Mouse (Mus musculus): ENCODE data around the gene Gm20425. TPM values are rescaled to one million over a fixed set of nuclear protein-coding genes. Genes with fewer than 3 reads are reported as not detected.

Gene Gm20425
- polyA plus RNA-seq, 1 experiment from 2014 or later = 3.3 TPM

DNA sequence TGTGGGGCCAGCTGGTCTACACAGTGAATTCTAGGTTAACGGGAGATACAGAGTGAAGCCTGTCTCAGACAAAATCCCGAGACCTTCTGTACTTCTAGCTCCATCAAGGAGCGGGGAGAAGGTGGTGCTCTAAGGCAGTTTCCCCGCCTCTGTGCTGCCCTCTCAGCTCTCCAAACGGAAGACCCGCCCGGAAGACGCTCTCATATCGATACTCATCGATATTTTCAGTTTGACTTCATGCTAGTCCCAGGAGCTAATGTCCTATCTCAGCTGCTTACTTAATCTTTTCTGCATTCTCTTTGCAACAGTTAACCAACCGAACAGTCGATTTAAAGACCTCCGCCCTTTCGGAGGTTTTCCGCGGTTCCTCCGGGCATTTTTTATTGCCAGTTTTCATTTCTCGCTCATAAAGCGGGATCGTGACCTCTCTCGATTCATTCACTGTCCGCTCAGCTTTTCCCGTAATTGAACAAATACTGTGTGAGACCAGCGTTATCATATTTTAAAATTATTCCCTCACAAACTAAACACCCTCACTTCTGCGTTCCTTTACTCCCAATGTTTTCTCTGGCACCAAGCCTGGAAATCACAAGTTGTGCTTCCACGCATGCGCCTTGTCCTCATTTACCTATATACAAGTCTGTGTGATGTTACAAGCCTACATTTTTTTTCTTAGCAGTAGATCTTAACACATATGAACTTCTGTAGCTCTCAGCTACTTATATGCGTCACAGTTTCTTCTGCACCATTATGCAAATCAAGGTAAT, 17.3 kb downstream of the Gm20425 start:
- ATAC-seq (ENCODE audit: low FRiP score) = no peak
- Histone ChIP-seq H3K27me3 (no peaks in the 10 kb centered on the region), H3K4me1 (no peaks in the 10 kb centered on the region; the same call in 1 of the 2 replicates), H3K27ac (no peak overlapping the region), H3K36me3 (replicated peaks) (no peaks in the 10 kb centered on the region), H3K9ac (no peak overlapping the region), H3K4me3 (replicated peaks) (no peak overlapping the region), H3K9me3 (no peaks in the 10 kb centered on the region), H3K4me2 (no peak overlapping the region)
- WGBS = 84% methylated on average over 28 of the region's 28 CpGs

DNA sequence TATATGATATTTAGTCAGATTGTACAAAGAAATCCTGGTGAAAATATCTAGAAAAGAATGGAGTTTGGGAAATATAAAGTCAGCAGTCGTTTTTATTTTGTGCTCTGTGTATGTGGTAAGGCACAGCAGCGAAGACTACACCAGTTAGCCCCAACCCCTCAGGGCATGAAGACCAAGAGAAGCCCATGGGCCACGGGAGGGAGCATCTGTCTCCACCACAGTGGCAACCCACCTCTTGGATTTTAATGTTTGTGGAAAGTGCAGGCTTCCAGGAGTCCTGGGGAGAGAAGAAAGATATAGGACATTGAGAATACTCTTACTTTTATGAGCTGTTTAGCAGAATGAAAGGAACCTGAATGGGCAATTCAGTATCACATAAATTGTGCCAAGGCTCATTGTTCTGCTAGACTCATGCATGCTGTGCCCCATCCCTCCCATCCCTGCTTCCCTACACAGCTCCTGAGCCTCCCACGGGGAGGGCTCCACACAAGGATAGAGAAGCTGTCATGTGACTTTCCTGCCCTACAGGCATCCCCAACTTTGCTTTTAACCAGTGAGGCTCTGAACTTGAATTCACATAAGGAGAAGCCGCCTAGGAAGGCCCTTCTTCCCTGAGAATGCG, 21.2 kb downstream of the Gm20425 start:
- no peak for ATAC-seq (ENCODE audit: low FRiP score)
- 50% methylated on average over 6 of the region's 6 CpGs for WGBS
- Histone ChIP-seq H3K36me3 (replicated peaks) (no peaks in the 10 kb centered on the region), H3K4me3 (replicated peaks) (no peak overlapping the region), H3K9ac (no peak overlapping the region), H3K4me1 (no peaks in the 10 kb centered on the region; the same call in 1 of the 2 replicates), H3K4me2 (no peak overlapping the region), H3K27ac (no peak overlapping the region), H3K9me3 (no peaks in the 10 kb centered on the region), H3K27me3 (no peaks in the 10 kb centered on the region)

DNA sequence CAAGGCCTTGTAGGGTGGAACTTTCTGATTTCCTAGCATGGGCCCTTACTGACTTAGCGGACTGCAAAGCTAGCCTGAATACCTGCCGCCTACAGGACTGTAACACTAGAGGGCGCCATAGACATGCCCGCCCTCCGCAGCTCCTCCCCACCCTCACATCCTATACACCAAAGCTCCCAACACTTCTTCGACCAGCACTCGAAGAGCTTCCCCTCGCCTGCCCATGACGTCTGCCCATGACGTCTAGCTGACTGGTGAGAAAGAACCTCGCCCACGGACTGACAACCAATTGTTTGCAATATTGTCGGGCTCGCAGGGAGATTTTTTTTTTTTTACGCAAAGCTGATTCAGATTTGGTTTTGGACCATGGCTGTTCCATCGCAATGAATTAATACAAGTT, 22.3 kb downstream of the Gm20425 start:
- H3K27me3 ChIP-seq = no peaks in the 10 kb centered on the region
- H3K4me3 ChIP-seq (replicated peaks) = peak overlapping the region; percentile 19; the same call in 1 of the 2 replicates
- H3K4me1 ChIP-seq = no peaks in the 10 kb centered on the region; the same call in 1 of the 2 replicates
- H3K4me2 ChIP-seq = peak overlapping the region; percentile 47
- H3K27ac ChIP-seq = no peak overlapping the region
- ATAC-seq (ENCODE audit: low FRiP score) = peak; percentile 82
- WGBS = 8% methylated on average over 16 of the region's 16 CpGs
- no peaks in the 10 kb centered on the region for H3K36me3 ChIP-seq (replicated peaks)
- no peak overlapping the region for H3K9ac ChIP-seq
- no peaks in the 10 kb centered on the region for H3K9me3 ChIP-seq

DNA sequence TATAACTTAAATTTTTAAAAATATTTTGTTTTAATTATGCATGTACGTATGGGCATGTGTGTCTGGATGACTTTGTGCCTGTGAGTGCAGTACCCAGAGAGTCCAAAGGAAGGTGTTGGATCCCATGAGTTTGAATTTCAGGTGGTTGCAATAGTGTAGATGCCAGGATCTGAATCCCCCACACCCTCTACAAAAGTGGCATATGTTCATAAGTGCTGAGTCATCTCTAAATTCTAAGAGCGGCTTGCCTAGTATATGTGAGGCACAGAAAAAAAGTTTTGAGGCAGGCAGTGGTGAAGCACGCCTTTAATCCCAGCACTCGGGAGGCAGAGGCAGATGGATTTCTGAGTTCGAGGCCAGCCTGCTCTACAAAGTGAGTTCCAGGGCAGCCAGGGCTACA, 24.3 kb downstream of the Gm20425 start:
- H3K4me2 ChIP-seq = no peak overlapping the region
- H3K27ac ChIP-seq = no peak overlapping the region
- 90% methylated on average over 5 of the region's 5 CpGs for WGBS
- peaks cover 5% of the 10 kb centered on the region for H3K4me1 ChIP-seq
- ATAC-seq (ENCODE audit: low FRiP score) = no peak
- H3K36me3 ChIP-seq (replicated peaks) = no peaks in the 10 kb centered on the region
- no peaks in the 10 kb centered on the region for H3K27me3 ChIP-seq
- no peak overlapping the region for H3K9ac ChIP-seq
- no peak overlapping the region for H3K4me3 ChIP-seq (replicated peaks)
- H3K9me3 ChIP-seq = no peaks in the 10 kb centered on the region

DNA sequence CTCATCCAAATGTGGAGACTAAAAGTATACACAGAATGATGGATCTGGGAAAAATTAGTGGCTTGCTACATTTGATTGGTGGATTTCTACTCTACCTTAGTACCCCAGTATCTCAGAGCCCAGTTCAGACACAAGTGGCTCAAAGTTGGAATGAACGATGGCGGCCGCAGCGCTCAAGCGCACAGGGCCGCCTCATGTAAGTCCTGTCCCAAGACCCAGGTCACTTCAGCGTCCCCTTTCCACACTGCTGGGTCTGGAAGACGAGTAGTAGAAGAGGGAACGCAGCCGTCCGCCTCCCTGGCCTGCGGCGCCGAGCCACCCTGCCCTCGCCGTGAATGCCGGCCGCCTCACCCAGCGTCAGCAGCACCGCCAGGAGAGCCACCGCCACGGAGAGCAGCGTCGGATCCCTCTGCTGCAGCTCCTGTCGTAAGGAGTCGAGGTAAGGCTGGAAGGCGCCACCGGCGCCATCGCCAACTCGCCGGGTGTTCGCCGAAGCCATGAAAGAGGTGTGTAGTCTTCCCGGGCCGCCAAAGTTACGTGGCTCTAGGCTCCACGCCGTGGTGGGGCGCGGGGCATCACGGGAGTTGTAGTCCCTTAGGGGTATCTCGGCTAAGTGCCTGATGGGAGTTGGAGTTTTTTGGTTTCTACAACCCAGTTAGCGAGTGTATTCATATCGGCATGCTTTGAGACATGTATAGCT, 28.4 kb downstream of the Gm20425 start, which contains the start of gene Srprb:
TSS of gene Srprb (minus strand) at position 577 of the 700 bp plus-strand sequence.
- Histone ChIP-seq H3K27ac (peak within 1 kb of the TSS; percentile 87), H3K4me3 (replicated peaks) (peak within 1 kb of the TSS; percentile 91), H3K27me3 (no peaks in the 10 kb centered on the region), H3K9me3 (no peaks in the 10 kb centered on the region), H3K4me1 (peaks cover 9% of the 10 kb centered on the region), H3K36me3 (replicated peaks) (peaks cover 23% of the 10 kb centered on the region), H3K9ac (peak within 1 kb of the TSS; percentile 89), H3K4me2 (peak within 1 kb of the TSS; percentile 64)
- ATAC-seq (ENCODE audit: low FRiP score) = peak; percentile 99
- under 1% methylated on average over 45 of the region's 45 CpGs for WGBS

DNA sequence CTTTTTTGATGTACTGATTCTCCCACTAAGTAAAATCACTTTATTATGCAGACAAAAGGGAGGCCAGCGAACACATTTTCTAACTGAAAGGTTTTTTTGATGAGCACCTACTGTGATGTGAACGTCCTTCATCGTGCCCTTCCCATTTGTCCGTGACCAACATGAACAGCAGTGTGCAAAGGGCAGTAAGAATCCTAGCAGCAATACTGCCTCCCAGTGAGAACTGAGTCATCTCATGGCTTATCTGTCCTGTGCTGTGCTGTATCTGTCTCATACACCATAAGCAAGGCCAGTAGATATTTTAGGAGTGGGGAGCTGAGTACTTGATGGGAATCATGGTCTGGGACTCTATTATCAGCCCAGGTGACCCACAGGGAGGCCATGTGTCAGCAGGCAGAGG, 41.7 kb downstream of the Gm20425 start:
- peaks cover 63% of the 10 kb centered on the region for H3K36me3 ChIP-seq (replicated peaks)
- no peak overlapping the region for H3K4me3 ChIP-seq (replicated peaks)
- no peak overlapping the region for H3K9ac ChIP-seq
- H3K4me1 ChIP-seq = no peaks in the 10 kb centered on the region
- 89% methylated on average over 4 of the region's 4 CpGs for WGBS
- no peak overlapping the region for H3K4me2 ChIP-seq
- H3K27me3 ChIP-seq = no peaks in the 10 kb centered on the region
- no peaks in the 10 kb centered on the region for H3K9me3 ChIP-seq
- ATAC-seq (ENCODE audit: low FRiP score) = no peak
- H3K27ac ChIP-seq = no peak overlapping the region

DNA sequence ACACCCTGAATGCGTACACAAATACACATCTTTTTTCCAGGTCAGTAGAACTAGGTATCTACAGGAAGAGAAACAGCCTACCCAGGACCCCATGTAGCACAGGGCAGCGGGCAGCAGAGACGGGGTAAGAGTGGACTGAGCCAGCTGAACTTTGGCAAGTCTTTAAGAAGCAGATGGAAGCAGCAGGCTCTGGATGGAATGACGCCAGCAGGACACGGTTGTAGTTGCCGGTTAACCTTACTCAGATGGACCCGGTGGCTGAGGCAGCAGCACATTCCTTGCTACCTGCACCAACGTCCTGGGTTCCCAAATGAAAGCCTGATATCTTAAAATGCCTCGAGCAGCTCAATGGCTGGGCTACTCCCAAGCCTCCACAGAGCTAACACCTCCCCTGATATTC, 43.4 kb downstream of the Gm20425 start:
- 79% methylated on average over 9 of the region's 9 CpGs for WGBS
- Histone ChIP-seq H3K4me1 (no peaks in the 10 kb centered on the region), H3K9me3 (no peaks in the 10 kb centered on the region), H3K4me2 (no peak overlapping the region), H3K9ac (no peak overlapping the region), H3K4me3 (replicated peaks) (no peak overlapping the region), H3K36me3 (replicated peaks) (peaks cover 51% of the 10 kb centered on the region), H3K27ac (no peak overlapping the region), H3K27me3 (no peaks in the 10 kb centered on the region)
- 0 out of 2 replicates have a peak, but pooled peaks have one; percentile 12 for ATAC-seq (ENCODE audit: low FRiP score)

DNA sequence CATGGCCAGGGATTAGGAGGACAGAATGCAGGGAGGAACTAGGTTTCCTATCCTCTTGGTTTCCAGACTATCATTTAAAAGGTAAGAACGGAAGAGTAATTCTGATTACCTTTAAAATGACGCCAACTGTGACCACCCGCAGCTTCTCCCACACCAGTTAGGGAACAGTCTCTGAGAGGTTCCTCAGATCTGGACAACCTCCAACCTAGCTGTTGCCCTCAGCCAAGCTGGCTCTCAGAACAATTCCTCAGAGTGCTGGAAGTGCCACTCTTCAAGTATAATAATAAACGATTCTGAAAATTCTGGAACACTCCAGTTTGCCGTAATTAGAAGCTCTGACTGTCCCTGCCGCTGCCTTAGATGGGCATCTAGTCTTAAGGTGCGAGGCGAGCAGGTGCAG, 44.2 kb downstream of the Gm20425 start:
- no peak overlapping the region for H3K4me3 ChIP-seq (replicated peaks)
- H3K27ac ChIP-seq = no peak overlapping the region
- H3K4me1 ChIP-seq = peaks cover 3% of the 10 kb centered on the region
- WGBS = 95% methylated on average over 8 of the region's 8 CpGs
- no peaks in the 10 kb centered on the region for H3K9me3 ChIP-seq
- H3K9ac ChIP-seq = no peak overlapping the region
- peaks cover 44% of the 10 kb centered on the region for H3K36me3 ChIP-seq (replicated peaks)
- no peak for ATAC-seq (ENCODE audit: low FRiP score)
- no peaks in the 10 kb centered on the region for H3K27me3 ChIP-seq
- H3K4me2 ChIP-seq = no peak overlapping the region

DNA sequence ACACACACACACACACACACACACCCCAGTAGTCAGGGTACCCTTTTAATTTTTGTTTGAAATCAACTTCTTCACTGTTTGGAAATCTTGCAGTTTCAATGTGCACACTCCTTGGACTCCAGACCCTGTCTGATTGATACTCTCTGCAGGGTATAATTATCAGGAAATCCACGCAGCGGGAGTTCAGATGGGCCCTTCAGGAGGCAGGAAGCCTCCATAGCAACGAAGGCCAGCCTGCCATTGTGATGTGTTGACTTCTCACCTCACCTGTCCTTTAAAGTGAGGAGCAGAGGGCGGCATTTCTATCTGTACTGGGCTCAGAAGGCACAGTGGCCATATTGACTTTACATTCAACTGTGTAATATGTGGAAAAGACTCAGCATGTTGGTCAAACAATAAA, 45.3 kb downstream of the Gm20425 start:
- Histone ChIP-seq H3K4me2 (no peak overlapping the region), H3K27me3 (no peaks in the 10 kb centered on the region), H3K9me3 (no peaks in the 10 kb centered on the region), H3K36me3 (replicated peaks) (peaks cover 33% of the 10 kb centered on the region), H3K4me3 (replicated peaks) (no peak overlapping the region), H3K27ac (no peak overlapping the region), H3K4me1 (peaks cover 12% of the 10 kb centered on the region), H3K9ac (no peak overlapping the region)
- no peak for ATAC-seq (ENCODE audit: low FRiP score)
- WGBS = 67% methylated on average over 4 of the region's 4 CpGs

DNA sequence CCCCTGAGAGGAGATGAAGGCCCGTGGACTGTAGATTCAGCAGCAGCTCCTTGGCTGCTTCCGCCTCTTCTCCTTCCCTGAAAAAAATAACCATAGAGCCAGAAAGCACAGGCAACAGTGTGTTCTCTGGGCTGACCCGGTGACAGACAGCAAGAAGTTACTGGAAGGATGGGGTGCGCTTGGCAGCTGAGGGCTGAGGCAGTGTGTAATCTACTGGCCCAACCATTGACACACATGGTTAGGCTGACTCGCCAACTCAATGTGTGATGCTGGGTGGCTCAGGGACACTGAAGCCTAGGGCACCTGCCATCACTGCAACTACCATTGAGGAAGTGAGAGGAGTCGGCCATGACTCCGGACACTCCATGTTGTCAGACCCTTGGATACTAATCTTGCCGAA, 48.2 kb downstream of the Gm20425 start:
- Histone ChIP-seq H3K36me3 (replicated peaks) (peaks cover 19% of the 10 kb centered on the region; the same call in 1 of the 2 replicates), H3K4me3 (replicated peaks) (no peak overlapping the region), H3K9ac (no peak overlapping the region), H3K27me3 (no peaks in the 10 kb centered on the region), H3K27ac (no peak overlapping the region), H3K9me3 (no peaks in the 10 kb centered on the region), H3K4me2 (no peak overlapping the region), H3K4me1 (peaks cover 12% of the 10 kb centered on the region)
- WGBS = 87% methylated on average over 8 of the region's 8 CpGs
- ATAC-seq (ENCODE audit: low FRiP score) = no peak; the same call in 1 of the 2 replicates

DNA sequence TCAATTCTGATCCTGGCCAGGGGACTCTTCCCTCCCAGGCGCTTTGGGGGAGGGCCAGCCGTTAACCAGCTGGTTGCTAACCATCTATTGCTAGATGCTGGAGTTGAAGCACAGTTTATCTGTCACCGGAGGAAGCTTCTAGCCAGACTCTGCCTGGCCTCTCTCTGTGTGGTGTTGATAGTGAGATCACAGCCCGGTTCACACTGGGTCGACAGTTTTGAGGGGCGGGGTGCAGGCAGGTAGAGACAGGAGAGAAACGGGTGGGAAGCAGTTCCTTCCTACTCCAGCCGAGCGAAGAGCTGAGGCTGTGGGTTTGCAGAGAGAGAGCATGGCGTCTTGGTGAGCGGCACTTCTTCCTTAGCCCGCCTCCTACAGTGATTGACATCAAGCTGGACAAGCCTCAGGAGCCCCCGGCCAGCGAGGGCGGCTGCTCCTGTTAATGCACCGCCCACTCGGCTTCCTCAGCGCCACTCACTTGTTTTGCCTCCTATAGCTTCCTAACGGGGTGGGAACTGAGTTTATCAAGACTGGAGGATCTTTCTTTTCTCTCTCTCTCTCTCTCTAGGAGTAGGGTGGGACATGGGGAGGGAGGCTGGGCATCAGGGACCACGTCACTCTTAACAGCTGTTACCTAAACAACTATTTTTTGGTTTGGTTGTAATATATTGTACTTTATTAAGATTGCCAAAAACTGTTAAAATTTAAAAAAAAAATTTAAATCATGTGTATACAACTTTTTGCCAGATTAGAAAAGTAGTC, 49.1 kb downstream of the Gm20425 start:
- Histone ChIP-seq H3K27me3 (no peaks in the 10 kb centered on the region), H3K4me2 (peak overlapping the region; percentile 59), H3K36me3 (replicated peaks) (peaks cover 15% of the 10 kb centered on the region; the same call in 1 of the 2 replicates), H3K9me3 (no peaks in the 10 kb centered on the region), H3K9ac (peak overlapping the region; percentile 54), H3K4me1 (peaks cover 12% of the 10 kb centered on the region), H3K27ac (peak overlapping the region; percentile 61; the same call in 1 of the 2 replicates), H3K4me3 (replicated peaks) (peak overlapping the region; percentile 35)
- WGBS = 5% methylated on average over 20 of the region's 20 CpGs
- ATAC-seq (ENCODE audit: low FRiP score) = peak; percentile 88
